Mouse (Mus musculus): ENCODE measurements around the gene Stk16. TPM values are rescaled to one million over a fixed set of nuclear protein-coding genes. Genes with fewer than 3 reads are reported as not detected.

Gene Stk16
- total and polyA plus RNA-seq, 2 experiments from 2014 or later, result 57.4 to 90.1 TPM

- H3K4me3 ChIP-seq (ENCODE audit: low read depth, low read length), result peak overlapping the region; percentile 61
- DNase-seq (ENCODE audit: low spot score) (no peak), ATAC-seq (ENCODE audit: insufficient read depth, low read depth) (peak; percentile 45)
- no peaks in the 10 kb centered on the region for H3K9me3 ChIP-seq (replicated peaks; ENCODE audit: control insufficient read depth, low read length)
- H3K9ac ChIP-seq (replicated peaks; ENCODE audit: low read depth, low read length), result peak overlapping the region; percentile 60
- peaks cover 21% of the 10 kb centered on the region for H3K4me1 ChIP-seq (ENCODE audit: control insufficient read depth, insufficient read depth)
- H3K27ac ChIP-seq (ENCODE audit: low read depth), result peak overlapping the region; percentile 82
- H3K4me2 ChIP-seq (ENCODE audit: low read depth, low read length), result peak overlapping the region; percentile 87
- peaks cover 18% of the 10 kb centered on the region; the same call in 1 of the 2 replicates for H3K27me3 ChIP-seq (ENCODE audit: control insufficient read depth, insufficient read depth, low read length)
- TF ChIP-seq CTCF (IDR thresholded peaks at IDR 0.05; ENCODE audit: low read depth) (no peak), EP300 (IDR thresholded peaks at IDR 0.05; ENCODE audit: low read depth) (no peak)
- 2% methylated on average over 37 of the region's 38 CpGs for WGBS
- peaks cover 34% of the 10 kb centered on the region for H3K36me3 ChIP-seq (replicated peaks; ENCODE audit: control insufficient read depth, insufficient read depth, low read length)
Measured at GRCm38 (mm10) chr1:75218227-75219001, 7.8 kb downstream of the Stk16 start.

- H3K9me3 ChIP-seq (replicated peaks; ENCODE audit: control insufficient read depth, low read length), result no peaks in the 10 kb centered on the region
- peak overlapping the region; percentile 60 for H3K9ac ChIP-seq (replicated peaks; ENCODE audit: low read depth, low read length)
- peak overlapping the region; percentile 87 for H3K4me2 ChIP-seq (ENCODE audit: low read depth, low read length)
- H3K4me1 ChIP-seq (ENCODE audit: control insufficient read depth, insufficient read depth), result peaks cover 21% of the 10 kb centered on the region
- peak overlapping the region; percentile 82 for H3K27ac ChIP-seq (ENCODE audit: low read depth)
- peak; percentile 89 for ATAC-seq (ENCODE audit: insufficient read depth, low read depth)
- TF ChIP-seq CTCF (IDR thresholded peaks at IDR 0.05; ENCODE audit: low read depth), result 0 out of 2 replicates have a peak, but pooled peaks have one; percentile 10
- no peak for TF ChIP-seq EP300 (IDR thresholded peaks at IDR 0.05; ENCODE audit: low read depth)
- peak; percentile 76 for DNase-seq (ENCODE audit: low spot score)
- WGBS, result under 1% methylated on average over 24 of the region's 24 CpGs
- H3K36me3 ChIP-seq (replicated peaks; ENCODE audit: control insufficient read depth, insufficient read depth, low read length), result peaks cover 27% of the 10 kb centered on the region
- H3K4me3 ChIP-seq (ENCODE audit: low read depth, low read length), result peak overlapping the region; percentile 61
- H3K27me3 ChIP-seq (ENCODE audit: control insufficient read depth, insufficient read depth, low read length), result peaks cover 18% of the 10 kb centered on the region; the same call in 1 of the 2 replicates
Measured at GRCm38 (mm10) chr1:75219078-75219477, 8.4 kb downstream of the Stk16 start.

- Histone ChIP-seq H3K9ac (replicated peaks; ENCODE audit: low read depth, low read length) (peak within 1 kb of the TSS; percentile 60), H3K9me3 (replicated peaks; ENCODE audit: control insufficient read depth, low read length) (no peaks in the 10 kb centered on the region), H3K4me2 (ENCODE audit: low read depth, low read length) (peak within 1 kb of the TSS; percentile 87), H3K27ac (ENCODE audit: low read depth) (peak within 1 kb of the TSS; percentile 82), H3K27me3 (ENCODE audit: control insufficient read depth, insufficient read depth, low read length) (peaks cover 18% of the 10 kb centered on the region; the same call in 1 of the 2 replicates), H3K4me3 (ENCODE audit: low read depth, low read length) (peak within 1 kb of the TSS; percentile 61), H3K4me1 (ENCODE audit: control insufficient read depth, insufficient read depth) (peaks cover 19% of the 10 kb centered on the region), H3K36me3 (replicated peaks; ENCODE audit: control insufficient read depth, insufficient read depth, low read length) (peaks cover 23% of the 10 kb centered on the region)
- DNase-seq (ENCODE audit: low spot score) (no peak), ATAC-seq (ENCODE audit: insufficient read depth, low read depth) (peak; percentile 33)
- no peak for TF ChIP-seq EP300 (IDR thresholded peaks at IDR 0.05; ENCODE audit: low read depth)
- WGBS, result 2% methylated on average over 34 of the region's 34 CpGs
Measured at GRCm38 (mm10) chr1:75219531-75219930, 8.9 kb downstream of the Stk16 start, which contains the start of gene Tuba4a. Tuba4a (minus strand) TSS chr1:75219865.

GRCm38 (mm10) chr1:75221538-75221937 is 10.9 kb downstream of the Stk16 start:
- H3K27me3 ChIP-seq (ENCODE audit: control insufficient read depth, insufficient read depth, low read length), result peaks cover 18% of the 10 kb centered on the region; the same call in 1 of the 2 replicates
- H3K4me2 ChIP-seq (ENCODE audit: low read depth, low read length), result no peak overlapping the region
- no peaks in the 10 kb centered on the region for H3K9me3 ChIP-seq (replicated peaks; ENCODE audit: control insufficient read depth, low read length)
- 74% methylated on average over 3 of the region's 3 CpGs for WGBS
- H3K27ac ChIP-seq (ENCODE audit: low read depth), result no peak overlapping the region
- DNase-seq (ENCODE audit: low spot score), result no peak
- no peak overlapping the region for H3K9ac ChIP-seq (replicated peaks; ENCODE audit: low read depth, low read length)
- H3K4me3 ChIP-seq (ENCODE audit: low read depth, low read length), result no peak overlapping the region
- TF ChIP-seq CTCF (IDR thresholded peaks at IDR 0.05; ENCODE audit: low read depth), result no peak
- TF ChIP-seq EP300 (IDR thresholded peaks at IDR 0.05; ENCODE audit: low read depth), result no peak
- H3K4me1 ChIP-seq (ENCODE audit: control insufficient read depth, insufficient read depth), result peaks cover 19% of the 10 kb centered on the region
- 0 out of 2 replicates have a peak, but pooled peaks cover 3% of the 10 kb centered on the region for H3K36me3 ChIP-seq (replicated peaks; ENCODE audit: control insufficient read depth, insufficient read depth, low read length)
- ATAC-seq (ENCODE audit: insufficient read depth, low read depth), result no peak

GRCm38 (mm10) chr1:75222926-75223325 is 12.3 kb downstream of the Stk16 start:
- ATAC-seq (ENCODE audit: insufficient read depth, low read depth), result no peak
- Histone ChIP-seq H3K4me2 (ENCODE audit: low read depth, low read length) (no peak overlapping the region), H3K27ac (ENCODE audit: low read depth) (no peak overlapping the region), H3K4me1 (ENCODE audit: control insufficient read depth, insufficient read depth) (peaks cover 14% of the 10 kb centered on the region; the same call in 1 of the 2 replicates), H3K9ac (replicated peaks; ENCODE audit: low read depth, low read length) (no peak overlapping the region), H3K27me3 (ENCODE audit: control insufficient read depth, insufficient read depth, low read length) (peaks cover 18% of the 10 kb centered on the region; the same call in 1 of the 2 replicates), H3K9me3 (replicated peaks; ENCODE audit: control insufficient read depth, low read length) (no peaks in the 10 kb centered on the region), H3K4me3 (ENCODE audit: low read depth, low read length) (no peak overlapping the region), H3K36me3 (replicated peaks; ENCODE audit: control insufficient read depth, insufficient read depth, low read length) (no peaks in the 10 kb centered on the region)
- TF ChIP-seq CTCF (IDR thresholded peaks at IDR 0.05; ENCODE audit: low read depth), result no peak
- no peak for TF ChIP-seq EP300 (IDR thresholded peaks at IDR 0.05; ENCODE audit: low read depth)
- DNase-seq (ENCODE audit: low spot score), result no peak
- WGBS, result 65% methylated on average over 6 of the region's 6 CpGs

Data from heart, postnatal 0 days (tissue).